Mouse (Mus musculus): ENCODE results near the gene Bckdha.

DNA sequence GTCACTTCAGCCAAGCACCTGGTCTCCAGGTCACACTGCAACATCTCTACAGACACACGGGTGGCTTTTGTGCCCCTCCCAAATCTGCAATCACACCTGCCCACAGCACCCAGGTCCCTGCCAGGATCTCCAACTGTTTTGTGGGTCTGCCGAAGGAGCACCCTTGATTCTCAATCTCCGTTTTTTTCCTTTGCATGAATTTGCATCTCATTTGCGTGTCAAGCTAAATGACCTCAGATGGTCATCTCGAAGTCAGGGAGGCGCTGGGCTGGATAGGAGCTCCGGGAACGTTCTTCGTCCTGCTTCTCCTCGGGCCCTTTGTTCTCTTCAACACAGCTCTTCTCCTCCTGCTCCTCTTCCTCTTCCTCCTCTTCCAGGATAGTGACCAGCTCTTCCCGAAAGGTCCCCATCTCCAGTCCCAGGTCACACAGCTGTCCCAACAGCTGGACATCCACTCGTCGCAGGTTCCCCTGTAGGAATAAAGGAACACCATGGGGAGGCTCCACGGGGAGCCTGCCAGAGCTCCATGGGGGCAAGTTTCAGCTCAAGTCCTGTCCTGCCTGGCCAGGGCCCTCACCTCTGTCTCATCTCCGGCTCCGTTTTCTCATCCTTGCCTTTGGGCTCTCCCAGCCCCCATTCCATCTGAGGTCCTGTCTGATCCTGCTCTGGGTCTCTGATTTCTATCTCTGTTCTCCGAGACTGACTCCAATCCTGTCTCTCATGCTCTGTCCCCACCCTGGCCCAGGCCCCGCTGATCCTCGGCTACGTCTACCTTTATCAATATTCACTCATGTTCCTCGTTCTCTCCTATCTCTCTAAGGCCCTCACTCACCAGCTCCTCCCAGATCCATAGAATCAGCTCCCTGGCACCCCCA, 43.7 kb downstream of the Bckdha start:
- no peak for TF ChIP-seq CTCF (IDR thresholded peaks at IDR 0.05; ENCODE audit: extremely low read depth, insufficient read depth, insufficient read length, insufficient replicate concordance)
- TF ChIP-seq POLR2A (IDR thresholded peaks at IDR 0.05; ENCODE audit: low read depth, low read length), result no peak

Measured in spleen, adult 2 months (tissue).